Mouse (Mus musculus) adrenal gland, postnatal 25 days (tissue): Measurements from ENCODE around the gene Dmd. TPM values are rescaled to one million over a fixed set of nuclear protein-coding genes. Genes with fewer than 3 reads are reported as not detected.

Experiments
- DNase-seq: peaks from one replicate; pipeline ENCODE4 v3.0.0; 2021; ENCODE audit warnings: mixed read lengths
- total RNA-seq: library from RNA; stranded (reverse); gene quantifications from 2 replicates; pipeline ENCODE4 v1.2.3, GENCODE M21; 2021

The Dmd gene
- total RNA-seq, 1 experiment from 2014 or later = 132 TPM

DNA sequence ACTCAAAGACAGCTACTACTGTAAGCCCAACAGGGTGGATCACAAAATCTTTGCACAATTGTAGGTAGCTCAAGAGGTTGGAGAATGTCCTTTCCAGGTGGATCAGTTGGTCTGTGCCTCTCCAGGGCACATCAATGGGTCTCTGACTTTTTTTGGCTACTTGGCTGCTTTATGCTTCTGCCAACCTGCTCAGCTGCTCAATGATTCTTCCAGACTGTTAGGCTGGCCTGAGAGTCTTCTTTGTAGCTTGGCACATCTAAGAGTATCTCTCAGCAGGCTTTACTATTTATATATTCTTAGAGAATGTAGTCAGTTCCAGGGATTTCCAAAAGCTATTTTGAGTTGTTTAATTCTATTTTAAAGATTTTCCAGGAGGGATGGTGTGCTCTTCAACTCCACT lies 1416.3 kb downstream of the Dmd start:
- DNase-seq = no peak

DNA sequence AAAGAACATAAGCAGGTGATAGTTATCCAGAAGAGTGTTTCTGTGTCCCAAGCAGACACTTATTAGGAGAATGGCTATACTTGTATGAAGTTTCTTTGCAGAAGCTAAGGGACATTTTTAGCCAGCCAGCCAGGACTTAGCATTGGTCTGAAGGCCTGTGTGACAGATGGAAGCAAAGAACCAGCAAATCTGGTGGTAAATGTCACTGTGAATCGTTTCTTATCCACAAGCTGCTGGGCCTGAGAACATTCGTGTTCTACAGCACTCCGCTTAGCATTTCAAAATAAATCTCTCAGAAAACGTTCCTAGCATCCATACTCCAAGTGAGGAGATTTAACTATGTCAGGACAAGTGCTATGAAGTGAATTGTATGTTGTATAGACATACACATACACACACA lies 1486.9 kb downstream of the Dmd start:
- no peak for DNase-seq

GRCm38 (mm10) chrX:84436556-84436955 lies 1487.9 kb downstream of the Dmd start:
- DNase-seq = no peak

- DNase-seq = no peak
Measured at GRCm38 (mm10) chrX:84442996-84443395, 1494.3 kb downstream of the Dmd start.

GRCm38 (mm10) chrX:84443985-84444384 lies 1495.3 kb downstream of the Dmd start:
- no peak for DNase-seq

- DNase-seq = no peak
Measured at GRCm38 (mm10) chrX:84444638-84445037, 1496.0 kb downstream of the Dmd start.

DNA sequence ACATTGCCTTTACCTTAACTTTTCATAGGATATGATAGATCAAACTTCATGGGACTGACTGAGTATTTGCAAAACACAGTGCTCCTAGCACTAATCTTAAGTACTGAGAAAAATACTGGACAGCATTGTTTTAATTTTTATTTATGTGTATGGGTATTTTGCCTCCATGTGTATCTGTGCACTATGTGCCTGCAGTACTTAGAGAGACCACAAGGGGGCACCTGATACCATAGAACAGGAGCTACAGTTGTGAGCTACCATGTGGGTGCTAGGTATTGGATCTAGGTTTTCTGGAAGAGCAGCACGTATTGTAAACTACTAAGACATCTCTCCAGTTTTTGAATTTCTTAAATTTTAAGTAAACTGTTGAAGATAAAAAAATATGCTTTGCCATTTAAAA lies 1505.8 kb downstream of the Dmd start:
- peak; percentile 1 for DNase-seq

DNA sequence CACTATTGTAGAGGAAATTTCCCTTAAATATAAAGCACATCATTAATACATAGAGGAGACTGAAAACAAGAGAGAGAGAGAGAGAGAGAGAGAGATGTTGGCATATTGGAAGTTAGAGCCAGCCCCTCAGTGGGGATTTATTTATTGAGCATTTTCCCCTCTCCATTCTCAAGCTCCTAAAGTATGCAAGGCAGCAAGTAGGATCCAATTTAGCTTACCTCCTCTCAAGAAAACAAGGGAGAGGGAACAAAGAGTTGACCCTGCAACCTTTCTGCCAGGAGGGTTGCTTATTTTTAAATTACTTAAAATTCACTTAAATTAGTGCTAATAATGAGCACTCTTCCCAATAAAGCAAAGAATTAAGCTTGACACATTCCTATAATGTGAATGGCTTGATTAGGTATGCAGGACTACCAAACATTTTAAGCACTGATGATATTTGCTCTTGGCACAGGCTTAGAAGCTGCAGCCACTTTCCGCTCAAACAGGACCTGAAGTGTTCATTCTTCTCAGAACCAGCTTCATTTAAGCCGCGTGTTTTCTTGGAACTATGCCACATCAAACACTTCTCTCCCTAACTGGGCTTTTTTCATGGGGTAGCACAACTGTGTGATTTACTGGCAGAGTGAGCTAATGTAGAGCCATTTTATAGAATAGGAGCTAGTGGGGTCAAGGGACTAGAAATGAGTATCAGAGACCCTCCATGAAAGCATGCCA lies 1566.1 kb downstream of the Dmd start:
- DNase-seq = no peak

DNA sequence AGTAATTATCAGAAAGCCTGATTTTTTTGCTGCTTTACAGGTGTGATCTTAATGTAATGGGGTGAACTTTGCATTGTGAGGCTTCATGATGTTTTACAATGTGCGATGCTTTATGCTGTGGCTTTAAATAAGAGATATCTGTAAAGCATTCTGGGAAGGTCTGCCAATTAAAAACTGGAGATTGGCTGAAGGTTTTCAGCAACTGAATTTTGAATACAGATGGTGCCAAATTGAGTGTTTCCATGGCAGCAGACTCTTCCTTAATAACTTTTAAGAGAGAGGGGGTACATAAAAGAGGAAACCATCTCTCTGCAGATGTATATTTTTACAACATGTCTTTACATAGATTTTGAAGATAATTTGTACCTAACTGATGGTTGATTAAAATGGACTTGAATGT lies 1603.3 kb downstream of the Dmd start:
- no peak for DNase-seq

DNA sequence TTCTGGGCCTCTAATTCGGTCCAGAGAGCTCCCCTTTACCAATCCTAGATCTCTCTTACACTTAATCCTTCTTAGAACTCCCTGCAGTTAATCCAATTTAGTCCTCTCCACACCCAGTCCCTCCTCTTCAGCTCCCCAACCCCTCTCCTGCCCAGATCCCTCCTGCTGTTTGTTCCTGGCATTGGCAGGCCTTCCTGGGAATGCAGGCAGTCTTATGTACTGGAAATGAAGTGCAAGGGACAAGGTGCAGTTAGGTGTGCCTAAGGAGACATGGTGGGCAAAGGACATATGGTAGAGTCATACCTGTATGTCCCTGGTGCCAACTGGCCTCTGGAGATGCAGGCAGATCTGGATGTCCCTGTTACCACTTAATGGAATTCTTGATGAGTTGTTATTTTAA lies 1604.8 kb downstream of the Dmd start:
- DNase-seq = no peak

DNA sequence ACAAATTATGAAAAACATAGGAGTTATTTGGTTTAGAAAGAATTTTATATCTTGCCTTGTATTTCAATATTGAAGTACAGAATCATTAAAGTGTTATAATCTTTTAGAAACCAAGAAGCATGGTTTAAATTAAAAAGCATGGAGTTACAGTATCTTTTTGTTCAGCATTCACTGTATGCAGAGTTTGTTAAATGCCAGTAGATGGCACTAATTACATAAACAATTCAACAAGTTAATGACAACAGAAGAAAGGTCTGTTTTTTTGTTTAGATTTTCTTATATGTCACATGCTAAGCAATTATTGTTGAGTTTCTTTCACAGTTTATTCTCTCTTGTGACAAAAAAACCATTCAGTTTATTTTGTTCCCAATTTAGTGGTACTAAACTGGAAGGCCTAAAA lies 1649.8 kb downstream of the Dmd start:
- DNase-seq = no peak

- peak; percentile 20 for DNase-seq
Measured at GRCm38 (mm10) chrX:84640446-84640845, 1691.8 kb downstream of the Dmd start.

DNA sequence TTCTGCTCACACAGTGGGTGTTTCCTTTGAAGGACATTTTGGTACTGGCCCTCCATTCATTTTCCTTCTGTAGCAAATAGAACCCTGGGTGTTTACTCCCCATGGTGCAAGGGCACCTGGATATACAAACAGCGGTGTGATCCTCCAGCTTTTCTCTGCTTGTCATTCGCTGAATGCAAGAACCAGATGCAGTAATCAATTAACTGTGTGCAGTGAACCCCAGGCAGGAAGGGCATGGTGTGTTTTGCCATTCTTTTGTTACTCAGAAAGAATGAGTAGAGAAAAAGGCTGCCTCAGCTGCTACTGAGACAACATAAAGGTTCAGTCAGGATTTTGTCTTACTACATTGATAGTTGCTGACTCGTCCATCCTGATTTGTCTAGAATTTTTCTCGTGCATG lies 1799.0 kb downstream of the Dmd start:
- no peak for DNase-seq

DNA sequence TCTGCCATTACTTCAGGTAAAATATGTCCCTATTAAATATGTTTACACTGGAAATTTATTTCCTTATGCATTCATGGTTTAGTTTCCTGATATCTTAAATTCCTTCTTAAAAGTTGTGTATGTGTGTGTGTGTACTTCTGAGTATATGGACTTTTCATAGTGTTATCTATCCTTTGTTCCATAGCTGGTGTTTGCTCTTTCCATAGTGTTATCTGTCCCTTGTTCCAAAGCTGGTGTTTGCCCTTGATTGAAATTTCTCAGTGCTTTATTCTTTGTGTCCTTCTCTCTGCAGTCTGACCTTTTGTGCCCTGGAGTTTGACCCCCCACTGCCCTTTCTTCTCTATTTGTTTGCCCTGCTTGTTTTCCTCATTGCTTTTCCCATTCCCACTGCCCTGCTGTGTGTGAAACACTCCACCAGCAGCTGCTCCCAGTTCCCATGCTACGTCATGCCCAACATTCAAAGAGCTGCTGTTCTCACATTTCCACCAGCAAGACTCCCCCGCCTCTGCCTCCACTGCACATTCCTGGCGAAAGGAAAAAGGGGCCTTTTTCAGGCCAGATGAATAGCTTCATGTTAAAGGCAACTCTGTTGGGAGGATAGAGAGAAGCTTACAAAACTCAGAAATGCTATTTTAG lies 1911.5 kb downstream of the Dmd start:
- DNase-seq = no peak

GRCm38 (mm10) chrX:84873090-84873489 lies 1924.4 kb downstream of the Dmd start:
- DNase-seq = no peak

DNA sequence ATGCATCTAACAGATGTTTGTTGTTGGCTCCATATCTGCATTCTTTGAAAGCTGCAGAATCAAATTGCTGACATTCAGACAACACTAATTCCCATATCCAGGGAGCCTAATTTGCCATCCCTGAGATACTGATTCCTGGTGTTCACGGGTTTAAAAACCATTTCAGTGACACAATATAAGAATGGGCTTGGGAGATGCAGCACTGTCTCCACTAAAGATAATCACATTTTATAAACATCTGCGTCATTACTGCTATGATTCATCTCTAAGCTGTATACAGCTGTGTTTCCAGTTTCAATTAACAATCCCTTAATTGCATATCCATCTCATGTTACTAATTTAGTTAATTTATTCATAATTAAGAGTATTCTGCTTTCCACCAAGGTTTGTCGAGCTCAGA lies 1929.5 kb downstream of the Dmd start:
- no peak for DNase-seq

DNA sequence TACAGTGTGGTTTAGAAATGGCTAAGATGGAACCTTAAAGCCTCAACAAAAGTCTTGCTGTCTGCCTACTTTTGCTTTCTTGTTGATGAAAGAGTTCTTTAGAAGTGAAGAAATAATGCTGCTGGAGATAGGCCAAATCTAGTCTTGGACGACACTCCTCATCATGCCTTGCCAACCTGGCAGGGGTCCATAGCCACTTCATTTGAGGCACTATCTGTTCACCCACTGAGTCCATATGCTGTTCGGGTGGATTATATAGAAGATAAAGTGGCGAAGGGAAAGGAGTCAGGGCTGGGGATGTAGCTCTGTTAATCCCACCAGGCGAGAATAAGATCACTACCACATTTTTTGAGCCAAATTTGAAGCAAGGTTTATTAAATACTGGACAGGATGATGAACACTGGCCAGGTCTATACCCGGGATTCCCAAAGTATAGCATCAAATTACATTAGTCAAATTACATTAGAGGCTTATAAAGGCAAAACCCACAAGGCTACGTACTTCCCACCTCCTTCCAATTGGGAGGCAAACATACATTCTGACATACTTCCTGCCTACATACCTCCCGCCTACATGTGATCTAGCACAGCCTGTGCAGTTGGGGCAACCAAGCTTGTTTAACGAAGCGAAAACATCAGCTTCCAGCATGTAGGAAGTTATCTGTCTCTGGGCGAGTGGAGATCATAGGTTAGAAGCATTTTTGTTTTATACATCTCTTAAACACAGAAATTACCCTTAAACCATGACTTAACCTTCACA lies 1984.2 kb downstream of the Dmd start:
- DNase-seq = peak; percentile 24

GRCm38 (mm10) chrX:84960557-84960956 lies 2011.9 kb downstream of the Dmd start:
- no peak for DNase-seq

- DNase-seq = no peak
Measured at GRCm38 (mm10) chrX:84960972-84961371, 2012.3 kb downstream of the Dmd start.

GRCm38 (mm10) chrX:85008304-85008703 lies 2059.6 kb downstream of the Dmd start:
- DNase-seq = no peak

DNA sequence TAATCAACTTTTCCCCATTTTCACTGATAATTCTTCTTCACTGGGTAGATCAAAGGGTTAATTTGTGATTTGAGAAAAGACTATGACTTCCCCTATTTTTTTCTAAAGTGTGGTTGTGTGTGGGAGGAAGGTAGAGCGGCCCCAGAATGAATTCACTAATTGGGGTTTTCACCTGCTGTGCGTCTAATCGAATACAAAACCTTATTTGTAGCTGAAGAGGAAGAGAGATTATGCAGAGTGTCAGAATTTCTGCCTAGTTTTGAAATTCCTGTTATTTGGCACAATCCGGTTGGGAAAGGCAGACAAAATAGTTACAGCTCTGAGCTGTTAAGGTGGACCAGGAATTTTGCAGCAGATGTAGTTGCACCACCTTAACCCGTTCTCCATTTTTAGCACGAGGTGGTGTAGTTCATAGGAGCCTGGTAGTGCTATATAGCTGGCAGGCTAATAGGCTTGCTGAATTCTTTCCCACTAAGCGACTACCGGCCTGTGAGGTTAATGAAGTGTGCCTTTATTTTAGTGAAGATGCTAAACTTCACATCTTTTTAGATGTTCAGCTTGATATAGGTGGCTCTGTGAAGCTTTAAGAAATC lies 2092.9 kb downstream of the Dmd start:
- no peak for DNase-seq

DNA sequence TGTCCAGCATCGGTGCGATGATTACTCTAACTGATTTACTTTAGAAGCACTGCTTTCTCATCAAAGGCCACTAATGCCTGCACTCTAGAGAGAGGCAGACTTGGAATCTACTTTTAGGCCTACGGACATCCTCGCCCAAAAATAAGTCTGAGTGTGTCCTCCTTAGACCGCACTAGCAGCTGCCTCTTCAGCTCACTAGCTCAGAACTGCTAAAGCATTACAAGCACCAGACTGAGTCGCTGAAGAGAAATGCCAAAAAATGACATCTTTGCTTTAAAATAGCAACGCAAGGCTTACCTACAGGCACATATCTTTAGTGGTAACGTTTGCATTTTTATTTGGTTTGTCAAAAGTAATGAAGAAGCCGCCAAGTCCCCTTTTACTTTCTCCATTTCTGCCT lies 2098.0 kb downstream of the Dmd start:
- no peak for DNase-seq
